In genomic region chr11:20531682-20531991, GRCm38 (mm10) we compare ENCODE assay signal across 9 mouse cellular contexts. TPM values are rescaled to one million over a fixed set of nuclear protein-coding genes. Genes with fewer than 3 reads are reported as not detected.
DNase-seq lines count a peak whose midpoint lies in the region; ATAC-seq lines count a peak whose summit lies in the region.
"Had no signal": no experiment of that assay in that cellular context is flagged by ENCODE, and none has a peak within 500 bp of the region (broad histone marks: within the 10 kb centered on the region; RNA-seq: fewer than 3 reads in every experiment).

No protein-coding gene starts in this region.

- no peak for ATAC-seq in neural tube, embryonic 11.5 days (ENCODE audit: insufficient read depth, low FRiP score, low TSS enrichment)
- ATAC-seq in liver, embryonic 11.5 days (replicated peaks; ENCODE audit: low FRiP score), result no peak
- ATAC-seq in stomach, embryonic 15.5 days (ENCODE audit: insufficient read depth, low FRiP score, low read depth), result no peak

- H3K4me2 ChIP-seq in neural tube, embryonic 11.5 days (ENCODE audit: low read depth), result peak overlapping the region; percentile 75
- peak overlapping the region; percentile 74 for H3K4me2 ChIP-seq in liver, embryonic 11.5 days
- H3K4me2 ChIP-seq in stomach, embryonic 15.5 days, result peak overlapping the region; percentile 87

- H3K4me3 ChIP-seq in neural tube, embryonic 11.5 days (ENCODE audit: low read depth, low read length), result peak overlapping the region; percentile 47
- H3K4me3 ChIP-seq in liver, embryonic 11.5 days (ENCODE audit: low read depth, low read length), result peak overlapping the region; percentile 52
- peak overlapping the region; percentile 52 for H3K4me3 ChIP-seq in stomach, embryonic 15.5 days (replicated peaks)

- WGBS in neural tube, embryonic 11.5 days, result 27% methylated on average over 1 of the region's 1 CpGs
- 11% methylated on average over 1 of the region's 1 CpGs for WGBS in liver, embryonic 11.5 days
- 3% methylated on average over 1 of the region's 1 CpGs for WGBS in stomach, embryonic 15.5 days

- H3K9ac ChIP-seq in neural tube, embryonic 11.5 days (ENCODE audit: low read length), result peak overlapping the region; percentile 73
- peak overlapping the region; percentile 55 for H3K9ac ChIP-seq in liver, embryonic 11.5 days (ENCODE audit: low read depth, low read length)
- H3K9ac ChIP-seq in stomach, embryonic 15.5 days, result peak overlapping the region; percentile 19; the same call in 1 of the 2 replicates

- no peaks in the 10 kb centered on the region for H3K4me1 ChIP-seq in neural tube, embryonic 11.5 days (ENCODE audit: control insufficient read depth, insufficient read depth, low read length)
- no peaks in the 10 kb centered on the region for H3K4me1 ChIP-seq in liver, embryonic 11.5 days (replicated peaks; ENCODE audit: control insufficient read depth, insufficient read depth, low read length)
- H3K4me1 ChIP-seq in stomach, embryonic 15.5 days, result peaks cover 3% of the 10 kb centered on the region; the same call in 1 of the 2 replicates

- peak; percentile 26 for DNase-seq in adrenal gland, postnatal 14 days
- DNase-seq in adrenal gland, adult (ENCODE audit: inconsistent age in 2 of 2, low spot score in 1 of 2), result no peak
- no peak for DNase-seq in neural tube, embryonic 11.5 days (ENCODE audit: low spot score)
- DNase-seq in neural tube, embryonic 10.5 days (ENCODE audit: extremely low spot score, low spot score), result no peak
- DNase-seq in liver, embryonic 11.5 days (ENCODE audit: low spot score), result no peak
- no peak for DNase-seq in testis, postnatal 10 days (ENCODE audit: low spot score)
- no peak for DNase-seq in right cerebral cortex, postnatal 14 days
- DNase-seq: cerebellum, adult 11-12 months had no signal

- no peak overlapping the region for H3K27ac ChIP-seq in neural tube, embryonic 11.5 days (ENCODE audit: low read depth, low read length)
- H3K27ac ChIP-seq in liver, embryonic 11.5 days (ENCODE audit: low read depth, low read length), result no peak overlapping the region
- H3K27ac ChIP-seq in stomach, embryonic 15.5 days, result peak overlapping the region; percentile 92

- no peaks in the 10 kb centered on the region for H3K27me3 ChIP-seq in neural tube, embryonic 11.5 days (ENCODE audit: control insufficient read depth, insufficient read depth, low read length)
- no peaks in the 10 kb centered on the region for H3K27me3 ChIP-seq in liver, embryonic 11.5 days (replicated peaks; ENCODE audit: control insufficient read depth, insufficient read depth, low read length)
- no peaks in the 10 kb centered on the region for H3K27me3 ChIP-seq in stomach, embryonic 15.5 days (replicated peaks)

- no peaks in the 10 kb centered on the region for H3K36me3 ChIP-seq in neural tube, embryonic 11.5 days (ENCODE audit: control insufficient read depth, insufficient read depth, low read length)
- H3K36me3 ChIP-seq in liver, embryonic 11.5 days (ENCODE audit: control insufficient read depth, insufficient read depth, low read length), result no peaks in the 10 kb centered on the region
- no peaks in the 10 kb centered on the region for H3K36me3 ChIP-seq in stomach, embryonic 15.5 days

- no peaks in the 10 kb centered on the region for H3K9me3 ChIP-seq in neural tube, embryonic 11.5 days (ENCODE audit: control insufficient read depth, low read length)
- H3K9me3 ChIP-seq in liver, embryonic 11.5 days (ENCODE audit: control insufficient read depth, low read length), result no peaks in the 10 kb centered on the region
- H3K9me3 ChIP-seq in stomach, embryonic 15.5 days, result no peaks in the 10 kb centered on the region

RNA-seq across cellular contexts. Expression of gene Sertad2, which starts 11.4 kb away (rescaled TPM):
- total RNA-seq in adrenal gland, postnatal 14 days (2021), result 15.7 and 15.9 TPM in 2 replicates
- 22.3 and 25.7 TPM in 2 replicates for polyA plus RNA-seq in neural tube, embryonic 11.5 days (2014; fragmentation: Nextera tagmentation; extraction: Ambion mirVana)
- 16.2 and 21.4 TPM in 2 replicates for polyA plus RNA-seq in liver, embryonic 11.5 days (2014; fragmentation: Nextera tagmentation; extraction: Ambion mirVana)
- 26.5 and 38.8 TPM in 2 replicates for polyA plus RNA-seq in stomach, embryonic 15.5 days (2015; fragmentation: Nextera tagmentation; extraction: Ambion mirVana)

Comparison
In these comparisons a context has a peak if more than half of its experiments do, and no peak if none do; other contexts are left out.
1. H3K9ac ChIP-seq: peak in every context shown above with its lines; median percentile 73 in neural tube, embryonic 11.5 days; 55 in liver, embryonic 11.5 days; 19 in stomach, embryonic 15.5 days.